Mouse (Mus musculus) adrenal gland, postnatal 14 days (tissue): Measurements from ENCODE around the gene Vps13d. TPM values are rescaled to one million over a fixed set of nuclear protein-coding genes. Genes with fewer than 3 reads are reported as not detected.

ENCODE experiments used
- DNase-seq: peaks from one replicate; pipeline ENCODE4 v3.0.0; 2021; ENCODE audit warnings: mixed read lengths
- total RNA-seq: library from RNA; stranded (reverse); gene quantifications from 2 replicates; pipeline ENCODE4 v1.2.3, GENCODE M21; 2021

The Vps13d gene
- total RNA-seq, 1 experiment from 2014 or later: 52.2 TPM

GRCm38 (mm10) chr4:145150345-145151102, 44.3 kb downstream of the Vps13d start:
- no peak for DNase-seq

GRCm38 (mm10) chr4:145147006-145147961, 47.5 kb downstream of the Vps13d start:
- DNase-seq: no peak

GRCm38 (mm10) chr4:145143533-145143932, 51.3 kb downstream of the Vps13d start:
- no peak for DNase-seq

GRCm38 (mm10) chr4:145136705-145137104, 58.1 kb downstream of the Vps13d start:
- no peak for DNase-seq

GRCm38 (mm10) chr4:145135473-145135872, 59.3 kb downstream of the Vps13d start:
- no peak for DNase-seq

- no peak for DNase-seq
Measured at GRCm38 (mm10) chr4:145130772-145131171, 64.0 kb downstream of the Vps13d start.

GRCm38 (mm10) chr4:145129956-145130548, 64.8 kb downstream of the Vps13d start:
- DNase-seq: peak; percentile 57

GRCm38 (mm10) chr4:145125463-145126220, 69.2 kb downstream of the Vps13d start:
- DNase-seq: no peak

- no peak for DNase-seq
Measured at GRCm38 (mm10) chr4:145124419-145124818, 70.4 kb downstream of the Vps13d start.

GRCm38 (mm10) chr4:145111641-145112040, 83.2 kb downstream of the Vps13d start:
- DNase-seq: no peak

GRCm38 (mm10) chr4:145110736-145111135, 84.1 kb downstream of the Vps13d start:
- peak; percentile 30 for DNase-seq

- DNase-seq: no peak
Measured at GRCm38 (mm10) chr4:145106796-145107195, 88.0 kb downstream of the Vps13d start.

- DNase-seq: no peak
Measured at GRCm38 (mm10) chr4:145105319-145105718, 89.5 kb downstream of the Vps13d start.

- DNase-seq: no peak
Measured at GRCm38 (mm10) chr4:145104917-145105316, 89.9 kb downstream of the Vps13d start.

GRCm38 (mm10) chr4:145103617-145104016, 91.2 kb downstream of the Vps13d start:
- DNase-seq: no peak

- no peak for DNase-seq
Measured at GRCm38 (mm10) chr4:145101823-145102718, 92.7 kb downstream of the Vps13d start.

- no peak for DNase-seq
Measured at GRCm38 (mm10) chr4:145099853-145100252, 95.0 kb downstream of the Vps13d start.

- no peak for DNase-seq
Measured at GRCm38 (mm10) chr4:145099344-145099743, 95.5 kb downstream of the Vps13d start.

- DNase-seq: no peak
Measured at GRCm38 (mm10) chr4:145097974-145098373, 96.8 kb downstream of the Vps13d start.

GRCm38 (mm10) chr4:145096481-145097039, 98.2 kb downstream of the Vps13d start:
- no peak for DNase-seq
